Mouse (Mus musculus) macrophage (primary cell): Measurements from ENCODE around the gene Pan3. TPM values are rescaled to one million over a fixed set of nuclear protein-coding genes. Genes with fewer than 3 reads are reported as not detected.

ENCODE experiments used
- H3K27ac ChIP-seq: fragments of 350-480 bp; formaldehyde crosslinking; 2 replicates; pipeline ENCODE4 v1.9.0; 2021
- H3K36me3 ChIP-seq: fragments of 350-480 bp; formaldehyde crosslinking; 2 replicates; pipeline ENCODE4 v1.9.0; 2021; ENCODE audit errors: inconsistent target
- H3K4me3 ChIP-seq: fragments of 350-480 bp; formaldehyde crosslinking; 2 replicates; pipeline ENCODE4 v1.9.0; 2021; ENCODE audit errors: inconsistent target
- H3K79me2 ChIP-seq: fragments of 350-480 bp; formaldehyde crosslinking; 2 replicates; pipeline ENCODE4 v1.9.0; 2021; ENCODE audit errors: inconsistent target
- WGBS: methylation state at CpG from one replicate; pipeline ENCODE4 v1.1.7; 2026; ENCODE audit warnings: inconsistent platforms; ENCODE audit not compliant: missing documents; 5-methylcytosine and 5-hydroxymethylcytosine counted together
- polyA plus RNA-seq: library from polyadenylated mRNA; stranded (reverse); fragments of 250-400 nt; gene quantifications from 3 replicates; pipeline ENCODE4 v1.2.4, GENCODE M21; 2018; ENCODE audit warnings: inconsistent platforms

Pan3 gene
- polyA plus RNA-seq, 1 experiment from 2014 or later: 33.8 TPM

DNA sequence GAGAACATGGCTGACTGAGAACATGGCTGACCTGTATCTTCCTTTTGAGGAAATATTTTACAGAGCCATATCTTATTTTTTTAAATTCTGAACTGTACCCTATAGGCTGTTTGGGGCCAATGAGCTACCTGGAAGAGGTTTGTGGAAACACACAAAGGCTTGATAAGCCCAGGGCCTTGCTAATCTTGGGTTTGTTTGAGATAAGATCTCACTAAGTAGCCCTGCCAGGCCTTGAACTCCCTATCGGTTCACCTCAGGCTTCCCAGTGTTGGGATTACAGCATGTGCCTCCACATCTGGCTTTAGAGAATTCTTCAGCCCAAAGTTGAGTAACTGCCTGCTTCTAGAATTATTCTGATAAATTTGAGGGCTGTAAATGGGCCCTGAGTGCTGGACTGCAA, 143.6 kb downstream of the Pan3 start:
- no peaks in the 10 kb centered on the region for H3K36me3 ChIP-seq
- no peak overlapping the region for H3K27ac ChIP-seq
- H3K79me2 ChIP-seq: no peaks in the 10 kb centered on the region
- no peak overlapping the region for H3K4me3 ChIP-seq
- WGBS: 100% methylated on average over 1 of the region's 1 CpGs

DNA sequence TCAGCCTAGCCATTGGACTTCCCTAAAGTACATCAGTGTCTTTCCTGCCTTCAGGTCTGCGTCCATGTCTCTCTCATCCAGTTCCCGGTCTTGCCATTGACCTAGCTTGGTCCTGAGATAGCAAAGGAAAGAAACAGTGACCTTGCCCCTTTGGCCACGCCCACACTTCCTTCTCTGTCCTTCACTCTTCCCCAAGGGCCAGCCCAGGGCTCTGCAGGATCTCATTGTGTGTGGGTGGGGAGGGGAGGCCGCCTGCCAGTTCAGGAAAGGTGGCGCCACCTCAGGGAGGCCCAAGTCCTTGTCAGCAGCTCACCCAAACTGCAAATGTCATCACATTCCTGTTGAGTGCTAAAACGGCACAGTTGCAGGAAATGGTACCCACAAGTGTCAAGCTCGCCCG, 144.6 kb downstream of the Pan3 start:
- Histone ChIP-seq H3K27ac (no peak overlapping the region), H3K4me3 (no peak overlapping the region), H3K36me3 (no peaks in the 10 kb centered on the region), H3K79me2 (no peaks in the 10 kb centered on the region)
- 14% methylated on average over 7 of the region's 8 CpGs for WGBS

DNA sequence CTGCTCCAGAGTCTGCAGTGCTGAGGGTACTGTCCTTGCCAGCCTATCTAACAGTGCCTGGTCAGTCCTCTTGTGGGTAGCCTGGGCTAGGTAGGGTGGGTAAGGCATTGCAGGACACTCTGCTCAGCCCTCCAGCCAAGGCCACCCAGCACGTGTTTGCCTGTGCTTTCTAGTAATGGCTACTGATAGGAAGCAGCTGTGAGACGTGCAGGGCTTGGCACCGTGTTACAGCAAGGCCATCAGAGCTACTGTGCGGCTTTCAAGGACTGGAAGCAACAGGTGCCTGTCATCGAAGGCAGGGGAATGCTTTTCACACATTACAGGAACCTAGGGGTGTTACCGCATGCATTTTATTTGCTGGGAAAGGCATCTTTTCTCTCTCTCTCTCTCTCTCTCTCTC, 147.0 kb downstream of the Pan3 start:
- H3K4me3 ChIP-seq: no peak overlapping the region
- no peaks in the 10 kb centered on the region for H3K79me2 ChIP-seq
- 77% methylated on average over 6 of the region's 6 CpGs for WGBS
- no peak overlapping the region for H3K27ac ChIP-seq
- H3K36me3 ChIP-seq: no peaks in the 10 kb centered on the region

DNA sequence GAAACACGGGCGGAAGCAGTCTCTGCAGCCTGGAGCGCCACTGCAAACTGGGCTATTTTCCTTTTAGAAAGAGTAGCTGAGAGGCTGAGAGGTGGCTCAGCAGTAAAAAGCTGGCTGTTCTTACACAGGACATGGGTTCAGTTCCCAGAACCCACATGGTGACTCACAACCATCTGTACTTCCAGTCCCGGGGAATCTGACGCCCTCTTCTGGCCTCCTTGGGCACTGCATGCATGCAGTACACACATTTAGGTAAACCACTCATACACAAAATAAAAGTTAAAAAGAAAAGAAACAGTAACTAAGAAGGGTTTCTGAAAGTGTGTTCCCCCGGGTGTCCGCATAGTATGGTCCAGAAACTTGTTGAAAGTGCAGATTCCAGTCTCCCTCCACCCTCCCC, 149.2 kb downstream of the Pan3 start:
- Histone ChIP-seq H3K27ac (no peak overlapping the region), H3K4me3 (no peak overlapping the region), H3K79me2 (no peaks in the 10 kb centered on the region), H3K36me3 (no peaks in the 10 kb centered on the region)
- 91% methylated on average over 7 of the region's 7 CpGs for WGBS

DNA sequence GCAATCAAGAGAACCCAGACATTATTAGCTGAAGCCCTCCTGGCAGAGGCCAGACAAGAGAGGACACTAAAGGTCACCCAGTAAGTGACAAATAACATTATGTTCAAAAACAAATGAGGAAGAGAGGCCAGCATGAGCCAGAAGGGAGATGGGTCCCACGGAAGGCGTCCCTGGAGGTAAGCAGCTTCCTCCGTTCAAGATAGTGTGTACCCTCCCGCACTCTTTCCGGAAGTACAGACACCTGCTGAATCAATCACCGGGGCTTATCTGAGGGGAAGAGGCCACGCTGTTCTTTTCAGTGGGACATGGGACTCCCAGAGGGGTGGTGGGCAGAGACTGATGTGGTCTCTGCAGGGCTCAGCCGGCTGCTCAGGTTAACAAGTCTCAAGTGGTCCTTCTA, 149.7 kb downstream of the Pan3 start:
- H3K27ac ChIP-seq: no peak overlapping the region
- WGBS: 96% methylated on average over 8 of the region's 8 CpGs
- no peaks in the 10 kb centered on the region for H3K36me3 ChIP-seq
- no peak overlapping the region for H3K4me3 ChIP-seq
- no peaks in the 10 kb centered on the region for H3K79me2 ChIP-seq

DNA sequence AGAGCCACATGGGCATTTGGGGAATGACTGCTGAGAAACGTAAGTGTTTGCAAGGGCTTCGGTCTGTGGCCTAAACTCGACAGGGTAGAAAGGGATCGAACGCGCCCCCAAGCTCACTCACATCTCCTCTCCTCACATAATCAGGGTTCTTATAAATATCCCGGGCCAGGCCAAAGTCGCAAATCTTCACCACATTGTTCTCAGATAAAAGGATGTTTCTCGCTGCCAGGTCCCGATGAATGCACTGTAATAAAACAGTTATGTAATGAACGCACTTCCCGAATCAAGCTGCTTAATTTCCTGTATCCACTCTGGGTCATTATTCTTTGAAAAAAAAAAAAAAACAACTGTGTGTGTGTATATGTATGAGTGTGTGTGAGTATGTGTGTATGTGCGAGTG, 150.2 kb downstream of the Pan3 start:
- no peaks in the 10 kb centered on the region for H3K36me3 ChIP-seq
- H3K79me2 ChIP-seq: no peaks in the 10 kb centered on the region
- H3K27ac ChIP-seq: no peak overlapping the region
- H3K4me3 ChIP-seq: no peak overlapping the region
- 84% methylated on average over 13 of the region's 13 CpGs for WGBS

DNA sequence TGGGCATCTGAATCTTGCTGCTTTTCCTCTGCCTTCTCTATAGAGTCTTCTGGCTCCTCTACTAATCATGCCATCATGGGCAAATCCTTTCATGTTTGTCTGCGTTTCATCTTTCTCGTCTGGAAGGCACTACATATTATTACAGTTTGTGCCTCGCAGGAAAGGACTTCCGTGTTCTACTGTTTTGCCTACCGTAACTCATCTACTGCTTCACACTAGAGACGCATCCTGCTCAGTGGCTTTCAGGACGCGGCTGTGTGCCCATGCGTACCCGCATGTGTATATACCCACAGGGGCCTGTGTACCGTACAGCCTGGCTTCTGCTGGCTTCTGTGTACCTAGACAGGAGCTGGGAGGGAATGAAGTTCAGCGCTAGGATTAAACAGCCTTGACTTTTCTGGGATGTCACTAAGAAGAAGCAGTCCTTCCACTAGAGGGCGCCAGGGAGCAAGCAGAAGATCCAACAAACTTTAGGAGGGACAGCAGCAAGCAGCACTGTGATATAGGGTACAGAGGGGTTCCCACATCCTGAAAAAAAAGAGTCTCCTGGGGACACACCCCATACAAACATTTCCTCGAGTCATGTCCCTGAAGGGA, 153.8 kb downstream of the Pan3 start:
- Histone ChIP-seq H3K27ac (no peak overlapping the region), H3K79me2 (no peaks in the 10 kb centered on the region), H3K36me3 (no peaks in the 10 kb centered on the region), H3K4me3 (no peak overlapping the region)
- 8% methylated on average over 14 of the region's 14 CpGs for WGBS

DNA sequence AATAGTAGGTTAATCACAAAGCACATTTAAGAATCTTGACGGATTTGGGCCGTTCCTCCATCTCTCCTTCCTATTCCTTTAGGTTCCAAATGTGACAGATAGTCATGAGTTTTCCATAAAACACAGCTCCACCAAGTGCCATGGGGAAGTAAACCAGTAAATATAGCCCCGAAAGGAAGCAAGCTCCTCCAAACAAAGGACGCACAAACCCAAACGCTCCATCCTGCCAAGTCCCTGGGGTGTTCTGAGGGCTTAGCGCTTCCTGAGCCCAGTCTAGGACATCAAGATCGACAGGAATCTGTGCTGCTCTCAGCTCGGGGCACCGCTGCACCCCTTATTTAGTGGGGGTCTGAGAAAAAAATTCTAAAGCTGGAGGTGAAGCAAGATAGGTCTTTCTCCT, 154.7 kb downstream of the Pan3 start:
- no peak overlapping the region for H3K27ac ChIP-seq
- H3K4me3 ChIP-seq: no peak overlapping the region
- WGBS: 48% methylated on average over 9 of the region's 9 CpGs
- H3K79me2 ChIP-seq: no peaks in the 10 kb centered on the region
- H3K36me3 ChIP-seq: no peaks in the 10 kb centered on the region

DNA sequence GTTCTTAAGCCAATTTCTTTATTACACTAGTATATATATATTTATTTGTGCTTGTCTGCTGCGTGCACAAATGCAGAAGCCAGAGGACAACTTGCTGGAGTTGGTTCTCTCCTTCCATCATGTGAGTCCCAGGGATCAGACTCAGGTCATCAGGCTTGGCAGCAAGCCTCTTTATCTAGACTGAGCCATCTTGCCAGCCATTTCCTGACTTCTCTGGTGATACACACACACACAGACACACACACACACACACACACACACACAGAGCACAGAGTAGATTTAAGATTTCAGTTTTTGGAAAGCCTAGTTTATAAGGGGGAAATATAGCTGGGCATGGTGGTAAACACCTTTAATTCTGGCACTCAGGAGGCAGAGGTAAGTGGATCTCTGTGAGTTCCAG, 155.1 kb downstream of the Pan3 start:
- Histone ChIP-seq H3K36me3 (no peaks in the 10 kb centered on the region), H3K27ac (no peak overlapping the region), H3K79me2 (no peaks in the 10 kb centered on the region), H3K4me3 (no peak overlapping the region)
- 22% methylated on average over 1 of the region's 1 CpGs for WGBS

DNA sequence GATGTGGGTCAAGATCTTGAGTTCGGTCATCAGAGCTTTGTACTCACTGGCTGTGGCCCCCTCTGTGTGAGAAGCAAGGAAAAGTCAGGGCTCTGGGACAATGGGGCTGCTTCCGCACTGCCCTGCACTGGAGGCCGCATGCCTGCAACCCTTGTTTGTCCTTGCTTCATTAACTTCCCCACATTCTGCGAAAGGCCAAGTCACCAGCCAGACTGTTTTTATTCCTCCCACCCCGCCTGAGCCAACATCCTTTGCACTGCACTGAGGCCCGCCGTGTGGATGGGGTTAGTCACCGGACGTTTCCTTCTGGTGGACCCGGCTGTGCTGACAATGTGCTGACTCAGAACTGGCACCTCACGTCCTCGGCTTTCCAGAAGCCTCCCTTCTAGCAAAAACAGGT, 159.9 kb downstream of the Pan3 start:
- Histone ChIP-seq H3K27ac (no peak overlapping the region), H3K4me3 (no peak overlapping the region), H3K79me2 (no peaks in the 10 kb centered on the region), H3K36me3 (no peaks in the 10 kb centered on the region)
- WGBS: 15% methylated on average over 12 of the region's 12 CpGs

DNA sequence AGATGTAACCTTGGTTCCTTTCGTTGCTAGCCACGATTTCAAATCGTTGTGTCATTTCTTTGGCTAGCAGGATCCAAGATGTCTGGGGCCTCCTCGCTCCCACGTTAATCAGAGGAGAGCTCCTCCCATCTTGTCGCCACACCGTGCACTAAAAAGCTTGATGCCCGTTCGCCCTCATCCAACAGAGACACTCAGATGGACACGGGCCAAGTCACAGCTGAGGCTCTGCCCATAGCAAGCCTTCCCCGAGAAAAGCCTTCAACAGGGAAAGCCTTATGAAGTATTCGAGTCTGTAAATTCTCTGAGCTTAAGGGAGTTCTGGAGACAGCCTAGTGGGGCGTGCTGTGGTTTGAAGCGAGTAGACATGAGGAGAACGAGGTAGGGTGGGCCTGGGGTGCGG, 167.9 kb downstream of the Pan3 start:
- no peaks in the 10 kb centered on the region for H3K79me2 ChIP-seq
- no peaks in the 10 kb centered on the region for H3K36me3 ChIP-seq
- no peak overlapping the region for H3K27ac ChIP-seq
- H3K4me3 ChIP-seq: no peak overlapping the region
- WGBS: 85% methylated on average over 16 of the region's 16 CpGs

Other genes starting within 250 kb of the Pan3 start
- gene Gsx1, start 241.5 kb upstream of the Pan3 start, polyA plus RNA-seq: not detected in 3 replicates
- gene Pdx1, start 160.2 kb upstream of the Pan3 start, polyA plus RNA-seq: not detected in 3 replicates
- gene Cdx2, start 122.9 kb upstream of the Pan3 start, polyA plus RNA-seq: not detected in 3 replicates
- not detected in 3 replicates for gene Urad, start 107.7 kb upstream of the Pan3 start, polyA plus RNA-seq
- 0.11 to 0.75 TPM (median 0.19 TPM) in 3 replicates for gene Flt3, start 29.7 kb upstream of the Pan3 start, polyA plus RNA-seq